Mouse (Mus musculus): ENCODE results near the gene Neb.

- TF ChIP-seq CTCF (IDR thresholded peaks at IDR 0.05; ENCODE audit: insufficient read depth, low read depth, low read length): no peak
- TF ChIP-seq POLR2A (IDR thresholded peaks at IDR 0.05; ENCODE audit: insufficient read depth, low read depth, low read length): no peak
Measured at GRCm38 (mm10) chr2:52367665-52368064, 10.6 kb downstream of the Neb start.
